Mouse (Mus musculus) lung, postnatal 36 days (tissue): Measurements from ENCODE around the gene Gm20479.

ENCODE experiments used
- DNase-seq: peaks from one replicate; pipeline ENCODE4 v3.0.0; 2022; ENCODE audit warnings: mixed read lengths

The Gm20479 gene

DNA sequence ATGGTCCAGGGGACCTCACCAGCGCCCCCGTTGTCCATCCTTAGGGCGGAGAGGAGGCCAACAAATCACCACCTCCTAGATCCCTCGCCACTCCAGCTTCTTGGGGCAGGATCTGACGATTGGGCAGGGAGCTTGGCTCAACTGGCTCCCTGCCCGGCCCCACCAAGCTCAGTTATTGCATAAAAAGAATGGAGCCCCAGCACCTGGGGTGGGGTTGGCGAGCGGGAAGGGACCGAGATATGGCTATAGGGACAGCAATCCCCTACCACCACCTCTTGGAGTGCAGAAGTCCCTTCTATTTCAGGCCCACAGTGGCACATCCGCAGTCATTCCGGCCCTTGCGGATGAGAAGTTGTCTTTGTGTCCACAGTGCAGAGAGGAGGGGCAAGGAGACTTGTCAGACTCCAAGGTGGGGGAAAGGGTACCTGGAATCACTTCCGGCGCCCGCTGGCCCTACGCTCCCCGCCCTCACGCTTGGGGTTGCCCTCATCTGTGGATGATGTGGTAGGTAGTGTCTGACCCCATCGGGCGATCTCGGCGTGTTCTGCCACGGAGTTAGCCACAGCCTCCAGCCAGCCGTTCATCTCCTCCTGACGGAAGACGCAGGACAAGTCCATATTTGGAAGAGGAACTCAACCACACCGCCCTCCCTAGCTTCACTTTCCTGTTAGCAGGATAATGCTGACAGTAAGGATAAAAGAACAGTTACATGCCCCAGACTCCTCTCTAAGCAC lies at the start of gene Gm20479:
Gm20479 (minus strand) TSS at position 559 of the 734 bp plus-strand sequence.
- DNase-seq, result peak; percentile 43

GRCm38 (mm10) chr7:27406481-27406880 lies 49.3 kb upstream of the Gm20479 start:
- DNase-seq, result no peak

DNA sequence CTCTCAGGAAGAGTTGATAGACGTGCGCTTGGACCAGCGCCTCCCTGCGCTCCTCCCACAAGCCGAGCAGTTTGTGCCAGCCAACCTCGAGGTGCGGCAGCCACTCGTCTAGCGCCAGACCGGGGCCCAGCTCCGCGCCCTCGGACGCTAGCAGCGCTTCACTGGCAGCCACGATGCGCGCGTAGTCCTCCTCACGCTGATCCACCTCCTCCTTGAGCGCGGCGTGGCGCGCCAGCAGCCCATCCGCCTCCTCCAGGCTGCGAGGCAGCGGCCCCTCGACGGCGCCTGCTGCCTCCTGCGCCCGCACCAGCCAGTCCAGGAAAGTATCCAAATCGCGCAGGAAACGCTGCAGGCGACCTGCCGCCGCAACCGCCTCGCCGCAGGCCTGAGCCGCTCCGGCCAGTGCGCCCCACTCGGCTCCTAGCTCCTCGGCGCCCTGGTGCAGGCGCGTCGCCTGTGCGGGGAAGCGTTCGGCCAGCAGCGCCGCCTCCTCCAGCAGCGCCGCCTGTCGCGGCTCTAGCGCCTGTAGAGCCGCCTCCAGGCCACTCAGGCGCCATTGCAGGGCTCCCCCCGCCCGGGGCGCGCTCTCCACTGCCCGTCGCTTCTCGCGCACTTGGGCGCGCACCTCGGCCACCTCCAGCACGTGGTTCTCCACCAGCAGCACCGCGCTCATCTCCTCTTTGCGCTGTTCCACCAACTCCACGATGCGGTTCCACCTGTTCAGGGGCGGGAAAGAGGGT lies 47.2 kb upstream of the Gm20479 start:
- DNase-seq, result no peak

GRCm38 (mm10) chr7:27402675-27403074 lies 45.5 kb upstream of the Gm20479 start:
- DNase-seq, result peak; percentile 76

GRCm38 (mm10) chr7:27400545-27400944 lies 43.3 kb upstream of the Gm20479 start:
- no peak for DNase-seq

GRCm38 (mm10) chr7:27397048-27397949 lies 40.1 kb upstream of the Gm20479 start:
- peak; percentile 11 for DNase-seq

DNA sequence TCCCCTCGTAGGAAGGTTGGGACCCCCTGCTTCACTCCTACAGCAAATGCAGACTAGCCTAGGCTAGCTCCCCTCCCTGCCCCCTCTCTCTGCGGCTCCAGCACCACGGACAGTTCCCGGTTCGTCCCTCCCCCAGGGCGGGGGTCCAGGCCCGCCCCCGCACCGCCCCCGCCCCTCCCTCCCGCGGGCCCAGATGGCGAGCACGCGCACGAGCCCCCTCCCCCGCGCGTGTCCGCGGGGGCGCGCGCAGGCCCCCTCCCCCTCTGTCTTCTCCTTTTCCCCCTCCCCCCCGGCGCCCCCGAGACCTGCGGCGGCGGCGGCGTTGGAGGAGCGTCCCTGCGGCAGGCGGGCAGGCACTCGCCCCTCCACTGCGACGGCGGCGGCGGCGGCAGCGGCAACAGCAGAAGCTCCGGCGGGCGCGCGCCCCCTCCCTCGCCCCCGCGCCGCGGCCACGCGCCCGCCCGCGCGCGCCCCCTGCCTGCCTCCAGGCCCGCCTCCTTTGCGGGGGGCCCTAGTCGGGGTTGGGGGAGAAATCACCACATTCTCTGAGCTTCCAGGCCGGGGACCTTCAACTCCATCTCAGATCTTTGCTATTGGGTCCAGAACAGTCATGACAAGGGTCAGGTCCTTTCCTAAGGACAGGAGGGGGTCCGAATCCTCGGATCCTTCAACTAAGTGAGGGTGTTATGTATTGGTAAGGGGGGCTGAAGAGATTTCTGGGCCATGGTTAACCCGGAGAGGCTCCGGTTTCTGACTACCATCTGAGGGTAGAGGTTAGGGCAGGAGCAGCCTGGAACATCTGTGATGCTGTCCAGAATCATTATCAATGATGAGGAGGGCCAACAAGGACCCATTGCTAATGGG lies 39.2 kb upstream of the Gm20479 start:
- DNase-seq, result no peak

DNA sequence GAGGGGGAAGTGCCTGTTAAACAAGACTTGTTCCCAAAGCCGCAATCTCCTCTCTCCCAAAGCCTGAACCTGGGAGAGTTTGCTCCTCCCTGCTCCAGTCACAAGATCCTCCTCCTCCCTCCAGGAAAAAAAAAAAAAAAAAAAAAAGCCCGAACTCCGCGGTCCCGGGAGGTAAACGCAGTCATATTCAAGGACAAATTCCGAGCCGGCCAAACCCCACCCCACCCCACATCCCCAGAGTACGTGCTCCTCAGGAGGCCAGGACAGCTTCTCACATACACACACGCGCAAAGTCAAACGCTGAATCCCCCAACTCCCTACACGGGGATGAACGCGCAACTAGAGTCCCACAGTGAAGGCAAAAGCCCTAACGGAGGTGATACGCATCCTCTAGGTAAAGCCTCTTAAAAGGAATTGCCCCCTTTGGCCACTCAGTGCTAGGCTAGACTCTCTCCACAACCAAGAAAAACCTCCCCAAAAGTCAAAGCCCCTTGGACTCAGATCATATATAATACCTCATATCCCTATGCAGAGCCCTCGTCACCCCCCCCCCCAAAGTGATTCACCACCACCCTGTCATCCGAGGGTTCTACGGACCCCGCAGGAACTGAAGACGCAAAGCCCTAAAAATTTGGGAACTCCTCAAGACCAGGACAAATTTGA lies 38.4 kb upstream of the Gm20479 start:
- no peak for DNase-seq

GRCm38 (mm10) chr7:27391416-27391815 lies 34.2 kb upstream of the Gm20479 start:
- DNase-seq, result no peak

DNA sequence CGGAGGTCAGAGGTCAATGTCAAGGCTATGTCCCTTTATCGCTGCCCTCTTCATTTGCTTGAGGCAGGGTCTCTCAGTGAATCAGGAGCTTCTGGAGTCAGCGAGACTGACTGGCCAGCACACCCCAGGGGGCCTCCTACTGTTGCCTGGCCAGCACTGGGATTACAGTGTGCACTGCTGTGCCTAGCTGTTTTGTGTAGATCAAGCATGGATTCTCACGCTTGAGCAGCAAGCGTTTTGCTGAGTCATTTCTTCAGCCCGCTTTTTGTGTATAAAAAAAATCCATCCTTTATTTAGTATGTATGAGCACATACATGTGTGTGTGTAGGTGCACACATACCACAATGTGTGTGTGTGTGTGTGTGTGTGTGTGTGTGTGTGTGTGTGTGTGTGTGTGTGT lies 32.0 kb upstream of the Gm20479 start:
- no peak for DNase-seq

DNA sequence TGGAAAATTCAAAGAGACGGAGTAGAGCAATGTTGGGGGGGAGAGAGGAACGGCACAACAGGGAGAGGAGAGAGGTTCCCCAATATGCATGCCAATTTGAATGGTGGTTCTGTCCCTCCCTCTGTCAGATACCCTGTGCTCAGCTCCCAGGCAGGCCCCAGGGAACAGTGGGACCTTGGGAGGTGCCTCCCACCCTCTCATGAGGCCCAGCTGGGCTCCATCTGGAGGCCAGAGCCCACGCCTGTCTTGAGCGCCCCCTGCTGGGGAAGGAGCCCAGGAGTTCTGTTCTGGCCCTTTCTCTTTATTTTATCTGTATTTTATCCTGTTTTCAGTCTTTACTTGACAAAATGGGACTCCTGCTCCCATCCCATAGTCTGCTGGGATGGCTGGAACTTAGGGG lies 27.5 kb upstream of the Gm20479 start:
- DNase-seq, result peak; percentile 74

DNA sequence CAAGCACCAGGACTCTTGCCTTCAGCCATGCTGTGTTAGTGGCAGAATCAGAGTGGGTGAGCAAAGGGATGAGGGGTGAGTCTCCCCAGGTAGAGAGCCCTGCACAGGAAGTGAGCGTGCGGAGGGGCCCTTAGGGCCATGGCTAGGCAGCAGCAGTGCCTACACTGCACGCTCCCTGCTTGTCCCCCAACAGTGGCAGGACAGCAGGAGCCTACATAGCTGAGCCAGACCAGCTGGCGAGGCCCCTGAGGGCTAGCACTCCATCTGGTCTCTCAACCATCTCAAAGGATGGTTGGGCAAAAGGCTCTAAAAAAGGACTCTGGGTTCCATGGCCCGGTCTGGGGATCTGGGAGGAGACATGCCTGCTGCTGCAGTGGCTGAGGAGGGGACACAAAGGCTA lies 26.9 kb upstream of the Gm20479 start:
- DNase-seq, result no peak

DNA sequence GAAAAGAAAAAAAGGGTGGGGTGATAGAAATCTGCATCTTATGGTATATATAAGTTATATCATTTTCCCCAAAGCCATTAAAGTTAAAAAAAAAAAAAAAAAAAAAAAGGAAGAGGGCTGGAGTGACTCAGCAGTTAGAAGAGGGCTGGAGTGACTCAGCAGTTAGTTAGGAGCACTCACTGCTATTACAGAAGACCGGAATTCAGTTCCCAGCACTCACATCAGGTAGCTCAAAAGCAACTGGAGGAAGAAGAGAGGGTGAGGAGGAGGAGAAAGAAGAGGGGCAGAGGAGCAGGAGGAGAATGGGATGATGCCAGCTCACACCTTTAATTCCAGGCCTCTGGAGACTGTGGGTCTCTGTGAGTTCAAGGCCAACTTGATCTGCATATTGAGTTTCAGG lies 26.0 kb upstream of the Gm20479 start:
- no peak for DNase-seq

GRCm38 (mm10) chr7:27381560-27381959 lies 24.3 kb upstream of the Gm20479 start:
- no peak for DNase-seq

DNA sequence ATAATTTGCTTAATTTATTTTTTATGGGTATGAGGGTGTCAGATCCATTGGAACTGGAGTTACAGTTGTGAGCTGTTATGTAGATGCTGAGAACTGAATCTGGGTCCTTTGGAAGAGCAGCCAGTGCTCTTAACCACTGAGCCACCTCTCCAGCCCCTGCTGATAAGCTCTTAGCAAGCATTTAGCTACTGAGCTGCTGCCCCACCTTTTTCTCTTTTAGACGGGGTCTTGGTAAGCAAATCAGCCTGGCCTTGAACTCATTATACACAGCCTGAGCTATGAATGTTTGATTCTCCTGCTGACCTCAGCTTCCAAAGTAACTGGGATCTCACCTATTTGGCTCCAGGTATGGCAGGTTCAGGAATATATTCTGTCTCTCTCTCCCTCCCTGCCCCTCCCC lies 23.8 kb upstream of the Gm20479 start:
- DNase-seq, result no peak

- no peak for DNase-seq
These were observed 22.6 kb upstream of the Gm20479 start for GRCm38 (mm10) chr7:27379836-27380235.

DNA sequence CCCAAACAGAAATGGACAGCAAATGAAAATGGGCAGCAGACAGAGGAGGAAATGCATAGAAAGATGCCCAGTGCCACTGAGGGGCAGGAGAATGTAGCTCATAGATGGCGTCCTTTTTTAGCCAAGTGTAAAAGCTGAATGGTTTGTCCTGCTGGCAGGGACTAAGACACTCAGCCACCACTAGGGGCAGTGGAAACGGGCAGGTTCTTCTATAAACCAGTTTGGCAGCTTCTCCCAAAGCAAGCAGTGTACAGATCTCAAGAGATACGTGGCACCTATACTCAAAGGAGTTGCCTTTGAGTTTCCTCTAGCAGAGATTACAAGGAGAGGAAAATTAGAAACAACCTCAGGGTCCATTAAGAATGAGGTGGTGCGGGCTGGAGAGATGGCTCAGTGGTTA lies 21.2 kb upstream of the Gm20479 start:
- peak; percentile 52 for DNase-seq

GRCm38 (mm10) chr7:27375274-27375673 lies 18.1 kb upstream of the Gm20479 start:
- DNase-seq, result no peak

- no peak for DNase-seq
These were observed 14.7 kb upstream of the Gm20479 start for GRCm38 (mm10) chr7:27371715-27372462.

DNA sequence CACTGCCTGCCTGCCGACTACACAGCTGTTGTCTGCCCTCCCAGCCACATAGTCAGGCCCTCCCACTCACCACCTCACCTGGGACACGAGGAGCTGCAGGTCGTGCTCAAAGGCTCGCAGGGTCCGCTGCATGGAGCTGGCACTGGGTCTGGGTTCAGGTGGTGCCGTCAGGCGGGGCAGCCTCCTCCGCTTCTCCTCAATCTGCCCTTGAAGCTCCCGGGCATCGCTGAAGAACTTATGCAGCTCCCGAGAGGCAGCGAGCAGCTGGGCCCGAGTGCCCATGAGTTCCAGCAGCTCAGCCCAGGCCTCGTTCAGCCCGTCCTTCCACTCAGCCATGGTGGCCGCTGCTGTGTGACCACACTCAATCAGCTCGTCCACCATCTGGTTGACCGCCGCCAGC lies 11.9 kb upstream of the Gm20479 start:
- no peak for DNase-seq

DNA sequence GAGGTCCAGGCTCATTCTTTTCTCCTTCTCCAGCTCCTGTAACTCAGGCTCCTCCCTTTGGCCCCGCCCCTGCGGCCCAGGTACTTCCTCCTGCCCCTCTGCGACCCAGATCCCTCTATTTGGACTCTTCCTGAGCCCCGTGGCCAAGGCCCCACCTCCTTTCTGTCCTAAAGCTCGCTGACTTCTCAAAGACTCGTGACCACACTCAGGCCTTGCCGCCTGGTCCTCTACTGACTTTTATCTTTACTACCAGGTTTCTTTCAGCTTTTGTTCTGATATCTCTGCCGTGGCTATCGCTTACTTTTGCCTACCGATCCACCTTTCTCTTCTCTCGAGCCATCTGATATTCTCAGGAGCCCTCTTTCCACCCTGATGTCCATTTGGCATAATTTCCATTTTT lies 10.8 kb upstream of the Gm20479 start:
- peak; percentile 21 for DNase-seq
